Mouse (Mus musculus) left cerebral cortex, postnatal 14 days (tissue): ENCODE data around the gene Cdr2l. TPM values are rescaled to one million over a fixed set of nuclear protein-coding genes. Genes with fewer than 3 reads are reported as not detected.
A peak's percentile ranks its signal among the peaks of the same experiment; 100 is the strongest.
"Not testable (repeated sequence)": the region's sequence is repeated elsewhere in the genome, so short reads cannot be mapped to it uniquely, and the experiment has no call there.

ENCODE experiments used
- DNase-seq, 2 experiments: peaks; one replicate each; pipeline ENCODE4 v3.0.0; 2021 to 2022; ENCODE audit warnings: low spot score in 2 of 2, mixed read lengths in 1 of 2
- intact Hi-C: fragments of 180-260 bp; cut with DNase I; formaldehyde crosslinking; loops from one replicate; pipeline ENCODE4 v1.15.1; 2025
- total RNA-seq, 2 experiments: library from RNA; stranded (reverse); gene quantifications; 2 replicates each; pipeline ENCODE4 v1.2.3; 2021

Gene Cdr2l
- total RNA-seq, 2 experiments from 2014 or later: 15.4 to 17.0 TPM

DNA sequence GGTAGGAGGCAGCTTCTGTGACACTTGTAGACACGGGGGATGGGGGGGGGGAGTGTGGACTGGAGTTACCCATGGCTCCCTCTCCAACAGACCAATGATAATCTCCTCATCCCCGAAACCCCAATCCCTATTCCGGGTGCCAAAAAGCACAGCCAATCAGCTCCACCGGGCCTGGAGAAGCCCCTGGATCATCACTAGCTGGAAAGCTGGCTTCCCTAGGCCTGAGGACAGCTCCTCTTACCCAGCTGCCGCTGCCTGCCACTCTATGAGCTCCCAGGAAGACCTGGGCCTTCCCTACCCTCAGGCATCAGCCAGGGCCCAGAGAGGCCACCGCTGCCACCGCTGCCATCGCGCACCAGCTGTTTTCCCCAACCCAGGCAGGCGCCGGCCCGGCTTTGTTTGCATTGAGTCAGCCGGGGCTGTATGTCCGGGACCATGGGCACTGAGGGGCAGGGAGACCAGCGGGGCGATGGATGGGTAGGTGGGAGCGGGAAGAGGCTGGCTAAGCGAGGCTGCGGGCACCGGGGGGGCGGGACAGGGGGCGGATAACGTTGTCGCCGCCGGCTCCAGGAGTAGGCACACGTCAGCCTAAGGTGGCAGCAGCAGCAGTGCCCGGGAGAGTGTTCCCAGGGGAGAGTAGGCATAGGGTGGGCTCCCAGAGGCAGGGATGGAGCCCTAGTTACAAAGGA is 14.9 kb upstream of the Cdr2l start:
- intact Hi-C loops: loop anchor here (5.0 kb wide), 1 partner anchor 45 kb away; no protein-coding TSS in a partner anchor
- peak; percentile 72 to 76 for DNase-seq

DNA sequence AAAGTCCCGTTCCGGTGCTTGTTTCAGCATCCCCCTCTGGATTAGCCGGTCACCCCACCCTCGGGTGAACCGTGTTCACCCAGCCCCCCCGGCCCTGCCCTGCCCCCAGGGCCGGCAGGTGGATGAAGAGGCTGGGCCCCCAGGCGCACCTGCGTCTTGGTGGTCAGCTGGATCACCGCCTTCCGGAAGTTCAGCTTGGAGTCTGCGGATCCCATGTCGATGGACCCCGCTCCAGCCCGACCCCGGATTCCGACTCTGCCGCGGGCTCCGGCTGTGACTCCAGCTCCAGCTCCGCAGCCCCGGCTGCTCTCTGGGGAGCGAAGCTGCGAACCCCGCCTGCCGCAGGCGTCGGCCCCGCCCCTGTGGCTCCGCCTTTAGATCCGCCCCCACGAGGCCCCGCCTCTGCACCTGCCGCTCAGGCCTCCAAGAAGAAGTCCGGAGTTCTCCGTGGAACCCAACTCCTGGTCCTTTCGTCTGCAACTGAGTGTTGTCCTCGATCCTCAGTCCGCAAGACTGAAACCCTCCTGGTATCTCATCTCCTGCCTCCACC is 14.2 kb upstream of the Cdr2l start, which contains the start of gene Hid1:
TSS of gene Hid1 (minus strand) at position 362 of the 550 bp plus-strand sequence.
- intact Hi-C loops: loop anchor here (5.0 kb wide), 1 partner anchor 45 kb away; no protein-coding TSS in a partner anchor
- peak; percentile 46 to 87 for DNase-seq

DNA sequence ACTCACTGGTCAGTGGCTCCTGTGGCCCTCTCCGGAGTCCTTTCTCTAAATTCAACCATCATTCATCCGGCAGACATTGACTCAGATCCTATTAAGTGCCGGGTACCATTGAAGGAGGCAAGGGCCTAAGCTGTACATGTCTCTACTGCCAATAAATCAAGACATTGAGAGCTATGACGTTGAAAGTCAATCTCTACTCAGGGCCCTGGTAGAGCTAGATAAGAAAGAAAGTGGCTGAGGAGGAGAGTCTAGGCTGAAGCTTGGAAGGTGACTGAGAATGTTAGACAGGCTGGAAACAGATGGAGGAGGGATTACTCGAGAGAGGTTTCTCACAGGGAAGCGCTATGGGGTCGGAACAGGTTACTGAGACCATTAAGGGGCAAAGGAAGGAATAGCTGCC is 11.3 kb upstream of the Cdr2l start:
- DNase-seq: no peak
- intact Hi-C loops: no loop called here

DNA sequence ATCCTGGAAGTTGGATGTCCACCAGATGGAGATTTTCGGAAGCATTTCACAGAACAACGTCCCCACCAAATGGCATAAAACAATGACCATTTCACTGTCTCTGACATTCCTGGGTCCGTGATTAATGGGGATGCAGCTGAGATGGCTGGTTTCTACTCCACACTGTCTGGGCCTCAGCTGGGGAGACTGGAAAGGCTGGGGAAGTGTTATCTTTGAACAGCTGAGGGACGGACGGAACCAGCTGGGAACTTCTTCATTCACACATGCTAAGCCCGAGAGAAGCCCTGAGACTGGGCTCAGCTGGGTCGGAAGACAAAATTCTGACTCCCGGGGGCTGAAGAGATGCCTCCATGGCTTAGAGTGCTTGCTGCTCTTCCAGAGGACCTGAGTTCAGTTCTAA is 10.4 kb upstream of the Cdr2l start:
- intact Hi-C loops: no loop called here
- DNase-seq: no peak

DNA sequence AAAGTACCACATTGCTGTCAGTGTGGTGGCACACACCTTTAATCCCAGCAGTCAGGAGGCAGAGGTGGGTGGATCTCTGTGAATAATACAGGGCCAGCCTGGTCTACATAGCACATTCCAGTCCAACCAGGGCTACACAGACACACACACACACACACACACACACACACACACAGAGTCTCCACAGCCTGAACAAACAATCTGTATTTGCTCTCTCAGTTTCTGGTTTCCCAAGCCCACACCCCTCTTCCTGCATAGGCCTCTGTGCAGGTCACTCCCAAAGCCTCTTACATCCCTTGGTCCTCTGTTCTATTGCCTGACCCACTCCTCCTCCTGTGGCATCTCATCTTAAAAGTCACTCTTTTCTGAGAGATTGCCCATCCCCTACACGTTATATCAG is 9.7 kb upstream of the Cdr2l start:
- DNase-seq: no peak
- intact Hi-C loops: no loop called here

DNA sequence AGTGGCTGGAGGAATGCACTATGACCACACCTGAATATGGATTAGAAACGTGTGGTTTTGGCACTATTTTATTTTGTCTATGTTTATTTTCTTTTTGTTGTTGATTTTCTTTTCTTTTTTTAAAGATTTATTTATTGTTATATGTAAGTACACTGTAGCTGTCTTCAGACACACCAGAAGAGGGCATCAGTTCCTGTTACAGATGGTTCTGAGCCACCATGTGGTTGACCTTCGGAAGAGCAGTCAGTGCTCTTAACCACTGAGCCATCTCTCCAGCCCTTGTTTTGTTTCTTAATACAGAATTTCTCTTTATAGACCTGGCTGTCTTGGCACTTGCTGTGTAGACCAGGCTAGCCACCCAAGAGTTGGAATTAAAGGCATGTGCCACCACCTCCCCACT is 9.0 kb upstream of the Cdr2l start:
- DNase-seq: no peak
- intact Hi-C loops: no loop called here

DNA sequence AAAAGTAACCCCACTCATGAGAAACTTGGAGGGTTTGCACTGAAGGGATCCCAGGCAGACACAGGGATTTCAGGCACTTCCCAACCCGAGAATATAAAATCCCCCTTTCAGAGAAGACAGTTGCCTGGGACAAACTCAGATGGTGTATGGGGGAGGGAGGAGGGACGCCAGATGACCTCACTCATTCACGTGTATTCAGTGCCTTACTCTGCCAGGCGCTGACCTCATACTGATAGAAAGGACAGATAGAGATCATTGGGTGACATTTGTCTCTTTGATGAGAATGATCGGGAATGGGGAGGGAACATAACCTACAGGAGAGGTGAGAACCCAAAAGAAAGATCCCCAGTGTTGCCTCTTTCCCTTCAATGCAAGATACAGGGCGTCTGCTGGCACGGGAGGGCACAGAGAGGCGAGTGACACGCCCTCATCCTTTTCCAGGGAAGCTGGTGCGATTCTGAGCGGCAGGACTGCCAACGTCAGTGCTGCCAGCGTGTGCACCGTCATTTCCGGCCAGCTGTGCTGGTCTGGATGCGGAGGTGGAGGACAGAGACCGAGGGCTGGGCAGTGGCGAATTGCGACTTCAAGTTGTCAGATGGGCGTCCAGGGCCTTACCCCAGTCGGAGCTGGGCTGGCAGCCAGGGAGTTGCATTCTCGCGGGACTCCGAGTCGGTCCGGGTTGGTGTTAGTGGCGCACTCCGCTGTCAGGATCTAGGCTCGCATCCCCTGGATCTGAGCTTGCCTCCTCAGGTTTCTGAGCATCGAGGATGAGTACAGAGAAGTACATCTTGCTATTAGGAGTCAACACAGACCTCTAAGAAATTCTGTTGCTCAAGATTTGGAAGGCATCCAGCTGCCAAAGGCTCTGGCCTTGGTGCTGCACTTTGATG is 7.7 kb upstream of the Cdr2l start:
- intact Hi-C loops: no loop called here
- DNase-seq: peak; percentile 62 to 83

DNA sequence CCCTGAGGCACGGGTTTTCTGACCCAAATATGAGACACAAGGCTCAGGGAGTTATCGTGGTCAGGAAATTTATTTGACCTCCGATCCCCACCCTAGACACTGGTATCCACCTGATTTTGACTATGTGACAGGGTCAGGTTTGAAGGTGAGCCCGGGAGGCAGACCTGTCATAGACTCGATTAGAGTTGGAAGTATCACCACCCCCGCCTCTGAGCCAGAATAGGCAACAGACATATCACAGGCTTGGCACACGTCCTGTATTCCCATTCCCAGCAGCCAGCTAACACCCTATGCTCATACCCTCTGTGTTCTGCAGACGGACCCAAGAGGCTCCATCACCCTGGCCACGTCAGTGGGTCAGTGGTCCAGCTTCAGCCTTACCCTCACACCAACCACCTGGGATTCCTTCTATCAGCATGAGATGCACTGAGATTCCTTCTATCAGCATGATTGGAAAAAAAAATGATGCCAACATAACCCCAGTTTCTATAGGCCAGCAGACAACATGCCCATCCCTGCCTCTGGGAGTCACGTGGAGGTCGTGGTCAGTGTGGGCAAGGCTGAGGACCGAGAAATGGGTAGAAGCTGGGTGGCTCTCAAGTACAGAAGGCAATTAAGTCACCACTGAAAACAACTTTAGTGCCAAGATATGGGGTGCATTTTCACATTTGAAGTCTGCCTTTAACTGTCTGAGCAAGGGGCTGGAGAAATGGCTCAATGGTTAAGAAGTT is 6.9 kb upstream of the Cdr2l start:
- intact Hi-C loops: no loop called here
- peak; percentile 47 to 65 for DNase-seq

DNA sequence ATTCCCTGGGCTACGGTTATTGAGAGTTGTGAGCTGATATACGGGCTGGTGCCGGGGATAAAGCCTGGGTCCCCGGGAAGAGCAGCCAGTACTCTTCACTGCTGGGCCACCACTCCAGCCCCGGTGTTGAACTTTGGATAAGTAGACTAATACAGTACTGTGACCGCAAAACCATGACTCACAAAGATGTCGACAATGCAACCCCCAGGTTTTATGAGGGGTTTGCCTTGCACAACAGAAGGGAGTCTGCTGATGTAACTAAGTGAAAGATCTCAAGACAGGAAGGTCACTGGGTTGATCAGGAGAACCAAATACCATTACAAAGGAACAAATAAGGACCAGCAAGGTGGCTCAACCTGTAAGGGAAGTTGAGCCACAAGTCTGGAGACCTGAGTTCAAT is 5.0 kb upstream of the Cdr2l start:
- intact Hi-C loops: no loop called here
- DNase-seq: no peak

DNA sequence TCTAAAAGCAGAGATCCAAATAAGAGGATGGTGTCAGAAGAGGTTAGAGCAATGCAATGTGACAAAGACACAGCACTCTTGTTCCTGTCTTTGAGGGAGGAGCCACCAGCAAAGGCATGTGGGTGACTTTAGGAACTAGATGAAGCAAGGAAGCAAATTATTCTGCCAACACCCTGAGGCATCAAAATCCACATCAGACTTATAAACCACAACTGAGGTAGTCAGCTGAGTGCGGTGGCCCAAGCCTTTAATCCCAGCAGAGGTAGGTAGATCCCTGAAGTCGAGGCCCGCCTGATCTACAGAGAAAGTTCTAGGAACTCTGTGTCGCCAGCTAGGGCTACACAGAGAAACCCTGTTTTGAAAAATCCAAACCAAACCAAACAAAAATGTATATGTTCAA is 4.5 kb upstream of the Cdr2l start:
- DNase-seq: no peak
- intact Hi-C loops: no loop called here

DNA sequence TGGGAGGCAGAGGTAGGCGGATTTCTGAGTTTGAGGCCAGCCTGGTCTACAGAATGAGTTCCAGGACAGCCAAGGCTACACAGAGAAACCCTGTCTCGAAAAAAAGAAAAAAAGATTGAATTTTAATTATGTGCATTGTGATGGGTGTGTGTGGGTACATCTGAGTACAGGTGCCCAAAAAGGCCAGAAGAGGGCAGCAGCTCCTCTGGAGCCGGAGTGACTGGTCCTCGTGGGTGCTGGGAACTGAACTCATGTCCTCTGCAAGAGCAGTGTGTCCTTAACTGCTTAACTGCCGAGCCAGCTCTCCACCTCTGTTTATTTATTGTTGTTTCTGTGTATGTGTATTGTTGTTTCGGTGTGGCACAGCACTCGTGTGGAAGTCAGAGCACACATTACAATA is 3.9 kb upstream of the Cdr2l start:
- intact Hi-C loops: no loop called here
- no peak for DNase-seq

DNA sequence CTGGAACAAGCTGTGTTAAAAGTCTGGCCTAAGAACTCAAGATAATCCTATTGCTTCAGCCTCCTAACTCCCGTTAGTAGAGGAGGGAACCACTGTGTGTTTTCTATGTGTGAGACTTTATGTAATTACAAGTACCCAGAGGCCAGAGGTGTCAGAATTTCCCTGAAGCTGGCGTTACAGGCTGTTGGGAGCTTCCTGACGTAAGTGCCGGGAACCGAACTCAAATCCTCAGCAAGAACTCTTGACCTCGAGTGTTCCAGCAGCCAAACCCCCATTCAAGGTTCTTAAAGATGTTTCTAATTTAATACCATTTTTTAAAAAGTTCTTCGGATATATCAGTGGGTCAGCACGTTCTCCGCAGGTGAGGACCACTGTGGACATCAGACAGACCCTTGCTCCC is 440 bp upstream of the Cdr2l start:
- no peak for DNase-seq
- intact Hi-C loops: no loop called here

DNA sequence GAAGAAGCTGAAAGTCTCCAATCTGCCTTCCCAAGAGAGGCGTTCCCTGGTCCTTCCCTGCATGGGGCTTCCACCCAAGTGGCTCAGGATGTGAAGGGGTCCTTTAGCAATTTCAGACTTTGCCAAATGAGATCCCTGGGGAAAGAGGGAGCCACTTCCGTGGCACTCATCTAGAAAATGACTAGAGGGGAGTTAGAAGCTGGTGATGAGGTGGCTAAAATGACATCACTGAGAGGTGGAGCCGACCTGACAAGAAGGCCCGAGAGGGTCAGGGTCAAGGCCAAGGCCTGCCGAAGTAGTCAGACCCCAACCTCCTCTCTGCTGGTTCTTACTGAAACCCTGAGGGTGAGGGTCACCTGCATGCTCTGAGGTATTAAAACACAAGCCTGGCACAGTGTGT is 1.2 kb downstream of the Cdr2l start:
- DNase-seq: no peak
- intact Hi-C loops: no loop called here

DNA sequence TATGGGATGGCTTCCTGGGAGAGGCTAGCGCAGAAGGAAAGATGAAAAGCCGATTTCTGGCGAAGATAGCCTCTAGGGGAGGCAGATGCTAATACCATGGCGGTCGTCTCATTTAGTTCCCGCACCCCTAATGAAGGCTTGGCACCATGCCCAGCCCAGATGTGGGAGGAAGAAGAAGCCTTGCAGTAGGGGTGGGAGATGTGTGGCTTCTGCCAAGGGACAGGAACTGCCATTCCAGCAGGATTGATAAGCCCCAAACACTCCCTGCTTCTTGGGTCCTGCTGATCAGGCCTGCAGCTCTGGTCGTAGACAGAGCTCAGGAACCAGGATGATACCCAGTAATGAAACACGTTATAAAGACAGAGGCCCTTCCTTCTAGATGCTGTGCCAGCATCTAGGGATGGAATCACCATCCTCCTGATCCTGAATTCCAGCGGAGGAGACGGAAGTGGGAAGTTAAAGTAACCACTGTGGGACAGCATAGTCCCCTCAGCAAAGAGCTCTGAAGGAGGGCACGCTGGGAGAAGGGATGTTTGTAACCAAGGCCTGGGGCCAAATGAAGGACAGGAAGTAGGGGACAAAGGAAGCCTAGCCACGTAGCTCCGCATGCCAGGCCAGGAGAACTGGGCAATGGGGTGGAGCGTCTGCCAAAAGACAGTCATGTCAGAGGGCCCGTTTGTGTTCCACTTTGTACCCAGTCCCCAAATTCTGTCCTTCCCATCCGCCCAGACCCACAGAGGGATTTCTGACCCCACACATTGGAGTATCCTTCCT is 2.2 kb downstream of the Cdr2l start:
- peak in 1 of 2 experiments; percentile 65 for DNase-seq
- intact Hi-C loops: no loop called here

DNA sequence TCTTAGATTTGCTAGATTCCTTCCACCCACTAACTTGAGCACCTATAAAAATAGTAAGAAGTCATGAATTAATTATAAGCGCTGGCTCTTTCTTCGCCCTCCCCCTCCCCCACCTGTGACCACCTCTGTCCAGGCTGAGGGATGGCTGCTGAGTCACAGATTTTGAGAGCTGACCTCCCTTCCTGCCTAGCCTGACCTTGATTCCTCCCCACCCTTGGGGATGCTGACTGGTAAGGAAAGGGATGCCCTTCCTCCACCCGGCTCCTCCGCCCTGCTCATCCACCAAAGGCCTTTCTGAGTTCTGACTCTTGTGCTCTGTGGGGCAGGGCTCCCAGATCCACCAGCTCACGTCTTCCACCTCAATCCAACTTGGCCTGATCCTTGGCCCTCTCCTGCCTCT is 2.9 kb downstream of the Cdr2l start:
- intact Hi-C loops: no loop called here
- DNase-seq: no peak

DNA sequence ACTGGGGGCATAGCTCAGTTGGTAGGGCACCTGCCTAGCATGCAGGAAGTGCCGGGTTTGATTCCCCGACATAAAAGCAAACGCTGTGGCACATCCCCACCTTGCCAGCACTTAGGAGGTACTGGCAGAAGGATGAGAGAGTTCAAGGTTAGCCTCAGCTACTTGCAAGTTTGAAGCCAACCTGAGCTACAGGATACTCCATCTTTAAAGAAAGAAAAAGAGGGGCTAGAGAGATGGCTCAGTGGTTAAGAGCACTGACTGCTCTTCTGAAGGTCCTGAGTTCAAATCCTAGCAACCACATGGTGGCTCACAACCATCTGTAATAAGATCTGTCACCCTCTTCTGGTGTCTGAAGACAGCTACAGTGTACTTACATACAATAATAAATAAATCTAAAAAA is 5.1 kb downstream of the Cdr2l start:
- intact Hi-C loops, DNase-seq: not testable (repeated sequence)

DNA sequence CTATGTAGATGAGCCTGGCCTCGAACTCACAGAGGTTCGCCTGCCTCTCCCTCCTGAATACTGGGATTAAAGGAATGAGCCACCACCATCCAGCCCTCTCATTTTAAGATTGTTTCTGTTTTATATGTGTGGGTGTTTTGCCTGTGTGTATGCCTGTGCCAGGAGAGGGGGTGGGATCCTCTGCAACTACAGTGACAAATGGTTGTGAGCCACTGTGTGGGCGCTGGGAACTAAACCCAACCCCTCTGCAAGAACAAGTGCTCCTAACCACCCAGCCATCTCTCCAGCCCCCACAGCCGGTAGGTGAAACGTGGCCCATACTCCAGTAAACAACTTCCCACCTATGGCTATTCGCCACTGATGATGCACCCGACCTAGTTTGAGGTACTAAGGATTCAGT is 9.6 kb downstream of the Cdr2l start:
- intact Hi-C loops: no loop called here
- no peak for DNase-seq

DNA sequence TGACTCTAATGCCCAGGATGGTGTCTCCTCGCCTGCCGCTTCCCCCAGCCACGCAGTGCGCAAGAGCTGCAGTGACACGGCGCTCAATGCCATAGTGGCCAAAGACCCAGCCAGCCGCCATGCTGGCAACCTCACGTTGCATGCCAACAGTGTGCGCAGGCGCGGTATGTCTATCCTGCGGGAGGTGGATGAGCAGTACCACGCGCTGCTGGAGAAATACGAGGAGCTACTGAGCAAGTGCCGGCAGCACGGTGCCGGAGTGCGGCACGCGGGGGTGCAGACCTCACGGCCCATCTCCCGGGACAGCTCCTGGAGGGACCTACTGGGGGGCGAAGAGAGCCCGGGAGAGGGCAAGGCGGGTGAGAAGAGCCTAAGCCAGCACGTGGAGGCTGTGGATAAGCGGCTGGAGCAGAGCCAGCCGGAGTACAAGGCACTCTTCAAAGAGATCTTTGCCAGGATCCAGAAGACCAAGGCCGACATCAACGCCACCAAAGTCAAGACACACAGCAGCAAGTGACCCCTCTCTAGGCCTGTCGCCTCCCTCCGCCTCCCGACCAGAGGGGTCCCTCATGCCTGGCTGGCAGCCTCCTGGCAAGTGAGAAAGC is 12.1 kb downstream of the Cdr2l start:
- intact Hi-C loops: no loop called here
- no peak for DNase-seq

DNA sequence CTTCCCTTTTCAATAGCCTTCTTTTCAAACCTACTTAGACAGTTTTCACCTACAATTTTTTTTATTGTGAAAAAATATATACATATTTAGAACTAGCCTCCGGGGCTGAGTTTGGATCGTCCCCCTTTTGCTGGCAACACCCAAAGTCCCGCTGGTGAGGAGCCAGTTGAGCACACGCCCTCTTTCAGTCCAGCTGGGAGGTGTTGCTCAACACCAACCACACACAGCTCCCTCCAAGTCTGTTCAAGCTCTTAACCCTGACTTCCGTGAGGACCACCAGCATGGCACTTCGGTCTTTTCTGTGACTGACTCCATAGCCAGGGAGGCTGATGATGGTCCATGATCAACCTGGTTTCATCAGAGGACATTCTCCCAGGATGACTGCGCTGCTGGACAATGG is 16.4 kb downstream of the Cdr2l start:
- intact Hi-C loops: no loop called here
- DNase-seq: no peak
